Mouse (Mus musculus): ENCODE measurements at regions not wholly inside any gene's neighbourhood (a gene's known extent, or its start where the extent isn't known, plus 50 kb on each side); places are given as distances from the start of the nearest gene placed in this dataset.

GRCm38 (mm10) chr10:111881339-111882211, 90.9 kb upstream of the Krr1 start:
- no peak for DNase-seq (ENCODE audit: low spot score in 2 of 2)

GRCm38 (mm10) chr10:111882521-111882920, 89.9 kb upstream of the Krr1 start:
- peak; percentile 31 to 36 for DNase-seq (ENCODE audit: low spot score in 2 of 2)

GRCm38 (mm10) chr10:111884701-111885100, 87.8 kb upstream of the Krr1 start:
- no peak for DNase-seq (ENCODE audit: low spot score in 2 of 2)

- no peak for DNase-seq (ENCODE audit: low spot score in 2 of 2)
Observed at GRCm38 (mm10) chr10:111889111-111889510, 83.4 kb upstream of the Krr1 start.

- DNase-seq (ENCODE audit: low spot score in 2 of 2): no peak
Observed at GRCm38 (mm10) chr10:111893489-111893888, 79.0 kb upstream of the Krr1 start.

- DNase-seq (ENCODE audit: low spot score in 2 of 2): no peak
Observed at GRCm38 (mm10) chr10:111893941-111894340, 78.5 kb upstream of the Krr1 start.

GRCm38 (mm10) chr10:111897361-111897760, 75.1 kb upstream of the Krr1 start:
- DNase-seq (ENCODE audit: low spot score in 2 of 2): no peak

GRCm38 (mm10) chr10:111900723-111901716, 71.4 kb upstream of the Krr1 start:
- no peak for DNase-seq (ENCODE audit: low spot score in 2 of 2)

- DNase-seq (ENCODE audit: low spot score in 2 of 2): no peak
Observed at GRCm38 (mm10) chr10:111903956-111904355, 68.5 kb upstream of the Krr1 start.

GRCm38 (mm10) chr10:111907836-111908235, 64.6 kb upstream of the Krr1 start:
- no peak for DNase-seq (ENCODE audit: low spot score in 2 of 2)

- DNase-seq (ENCODE audit: low spot score in 2 of 2): no peak
Observed at GRCm38 (mm10) chr10:111912561-111912960, 59.9 kb upstream of the Krr1 start.

- DNase-seq (ENCODE audit: low spot score in 2 of 2): no peak
Observed at GRCm38 (mm10) chr10:111913066-111913785, 59.2 kb upstream of the Krr1 start.

- DNase-seq (ENCODE audit: low spot score in 2 of 2): no peak
Observed at GRCm38 (mm10) chr10:111914231-111914630, 58.2 kb upstream of the Krr1 start.

- no peak for DNase-seq (ENCODE audit: low spot score in 2 of 2)
Observed at GRCm38 (mm10) chr10:111918071-111918507, 54.4 kb upstream of the Krr1 start.

- DNase-seq (ENCODE audit: low spot score in 2 of 2): no peak
Observed at GRCm38 (mm10) chr10:111919475-111919874, 53.0 kb upstream of the Krr1 start.

- no peak for DNase-seq (ENCODE audit: low spot score in 2 of 2)
Observed at GRCm38 (mm10) chr10:111921492-111921891, 51.0 kb upstream of the Krr1 start.
